Mouse (Mus musculus) CD8-positive naive resting alpha-beta T cell, adult 2 months (primary cell): ENCODE results near the gene H2afz.
"Not testable (repeated sequence)": the region's sequence is repeated elsewhere in the genome, so short reads cannot be mapped to it uniquely, and the experiment has no call there.

Experiments used
- DNase-seq, 2 experiments: peaks; one replicate each; pipeline ENCODE4 v3.0.0; 2022; ENCODE audit warnings: low read depth in 2 of 2, low spot score in 2 of 2

Gene H2afz

GRCm38 (mm10) chr3:137864124-137864987 lies at the start of gene H2afz:
TSS of gene H2afz (plus strand) at chr3:137864487.
- peak; percentile 94 to 98 for DNase-seq

GRCm38 (mm10) chr3:137818713-137819112 lies 45.6 kb upstream of the H2afz start:
- DNase-seq = no peak

- no peak for DNase-seq
Measured at GRCm38 (mm10) chr3:137820688-137821467, 43.4 kb upstream of the H2afz start.

- no peak for DNase-seq
Measured at GRCm38 (mm10) chr3:137823317-137823716, 41.0 kb upstream of the H2afz start.

- no peak for DNase-seq
Measured at GRCm38 (mm10) chr3:137827678-137828077, 36.6 kb upstream of the H2afz start.

- no peak for DNase-seq
Measured at GRCm38 (mm10) chr3:137831156-137831555, 33.1 kb upstream of the H2afz start.

- no peak for DNase-seq
Measured at GRCm38 (mm10) chr3:137833128-137833527, 31.2 kb upstream of the H2afz start.

GRCm38 (mm10) chr3:137833698-137834097 lies 30.6 kb upstream of the H2afz start:
- no peak for DNase-seq

- DNase-seq = no peak
Measured at GRCm38 (mm10) chr3:137836543-137836942, 27.7 kb upstream of the H2afz start.

- DNase-seq = no peak
Measured at GRCm38 (mm10) chr3:137838160-137838559, 26.1 kb upstream of the H2afz start.

GRCm38 (mm10) chr3:137842944-137843343 lies 21.3 kb upstream of the H2afz start:
- DNase-seq = no peak

- no peak for DNase-seq
Measured at GRCm38 (mm10) chr3:137844263-137844662, 20.0 kb upstream of the H2afz start.

- no peak for DNase-seq
Measured at GRCm38 (mm10) chr3:137846552-137846951, 17.7 kb upstream of the H2afz start.

GRCm38 (mm10) chr3:137848354-137848753 lies 15.9 kb upstream of the H2afz start:
- no peak for DNase-seq

- no peak for DNase-seq
Measured at GRCm38 (mm10) chr3:137849697-137850096, 14.6 kb upstream of the H2afz start.

GRCm38 (mm10) chr3:137851196-137851595 lies 13.1 kb upstream of the H2afz start:
- no peak for DNase-seq

GRCm38 (mm10) chr3:137853011-137853410 lies 11.3 kb upstream of the H2afz start:
- DNase-seq = not testable (repeated sequence)

- DNase-seq = no peak
Measured at GRCm38 (mm10) chr3:137855328-137855727, 9.0 kb upstream of the H2afz start.

GRCm38 (mm10) chr3:137856061-137856460 lies 8.2 kb upstream of the H2afz start:
- DNase-seq = no peak

- no peak for DNase-seq
Measured at GRCm38 (mm10) chr3:137860394-137861170, 3.7 kb upstream of the H2afz start.

- no peak for DNase-seq
Measured at GRCm38 (mm10) chr3:137861436-137861835, 2.9 kb upstream of the H2afz start.
